Mouse (Mus musculus) midbrain, embryonic 15.5 days (tissue): ENCODE results near the gene Mccc1. TPM values are rescaled to one million over a fixed set of nuclear protein-coding genes. Genes with fewer than 3 reads are reported as not detected.

Experiments used
- ATAC-seq: fragments of 200-750 bp; cut with Nextera tagmentation; replicated peaks from 2 replicates; pipeline ENCODE4 v1.8.0; 2017; ENCODE audit warnings: moderate TSS enrichment
- H3K27ac ChIP-seq: fragments of 300-500 bp; sonication (generic); 2 replicates; pipeline ENCODE4 v1.5.1; 2015; ENCODE audit warnings: mild to moderate bottlenecking, inconsistent platforms
- H3K27me3 ChIP-seq: fragments of 300-500 bp; sonication (generic); replicated peaks from 2 replicates; pipeline ENCODE4 v1.6.1; 2015; ENCODE audit warnings: inconsistent platforms
- H3K36me3 ChIP-seq: fragments of 300-500 bp; sonication (generic); replicated peaks from 2 replicates; pipeline ENCODE4 v1.6.1; 2015; ENCODE audit warnings: inconsistent platforms
- H3K4me1 ChIP-seq: fragments of 300-500 bp; sonication (generic); 2 replicates; pipeline ENCODE4 v1.6.1; 2015; ENCODE audit warnings: inconsistent platforms
- H3K4me2 ChIP-seq: fragments of 300-500 bp; sonication (generic); 2 replicates; pipeline ENCODE4 v1.6.1; 2015; ENCODE audit warnings: inconsistent platforms, mild to moderate bottlenecking, moderate library complexity
- H3K4me3 ChIP-seq: fragments of 300-500 bp; sonication (generic); 2 replicates; pipeline ENCODE4 v1.5.1; 2015; ENCODE audit warnings: mild to moderate bottlenecking, inconsistent platforms
- H3K9ac ChIP-seq: fragments of 300-500 bp; sonication (generic); 2 replicates; pipeline ENCODE4 v1.6.1; 2015; ENCODE audit warnings: mild to moderate bottlenecking, inconsistent platforms
- H3K9me3 ChIP-seq: fragments of 300-500 bp; sonication (generic); 2 replicates; pipeline ENCODE4 v1.6.1; 2016; ENCODE audit warnings: inconsistent platforms
- WGBS: fragments of 180-500 bp; shearing (Covaris S2); methylation state at CpG from one replicate; pipeline ENCODE4 v1.1.7; 2015; ENCODE audit warnings: mixed read lengths; 5-methylcytosine and 5-hydroxymethylcytosine counted together
- polyA plus RNA-seq: library from polyadenylated mRNA; unstranded; fragments of >200 nt; fragmentation: Nextera tagmentation; extraction: Ambion mirVana; gene quantifications from 2 replicates; pipeline ENCODE4 v1.2.1, GENCODE M21; 2015

Gene Mccc1
- polyA plus RNA-seq, 1 experiment from 2014 or later = 31.5 TPM

GRCm38 (mm10) chr3:35994552-35995531 is 5.6 kb downstream of the Mccc1 start:
- Histone ChIP-seq H3K27ac (no peak overlapping the region), H3K4me1 (peaks cover 14% of the 10 kb centered on the region; the same call in 1 of the 2 replicates), H3K9me3 (no peaks in the 10 kb centered on the region), H3K4me2 (no peak overlapping the region), H3K27me3 (no peaks in the 10 kb centered on the region), H3K9ac (no peak overlapping the region), H3K4me3 (no peak overlapping the region), H3K36me3 (peaks cover 10% of the 10 kb centered on the region; the same call in 1 of the 2 replicates)
- no peak for ATAC-seq
- 56% methylated on average over 11 of the region's 11 CpGs for WGBS

DNA sequence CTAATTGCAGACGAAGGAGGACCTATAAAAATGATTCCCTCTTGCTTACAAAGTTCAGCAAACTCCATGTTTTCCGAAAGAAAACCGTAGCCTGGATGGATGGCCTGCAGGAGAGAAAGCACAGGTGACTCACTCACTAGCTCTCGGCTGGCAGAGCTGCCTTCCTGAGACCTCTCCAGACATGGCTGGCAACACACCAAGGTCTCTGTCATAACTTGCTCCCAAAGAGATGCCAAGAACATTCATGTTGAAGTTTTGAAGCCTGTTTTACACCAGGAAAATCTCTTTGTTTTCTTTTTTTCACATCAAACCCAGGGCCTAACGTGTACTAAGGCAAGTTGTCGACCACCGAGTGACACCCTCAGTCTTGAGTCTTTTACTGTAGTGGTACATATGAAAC is 9.8 kb downstream of the Mccc1 start:
- Histone ChIP-seq H3K9ac (no peak overlapping the region), H3K27me3 (no peaks in the 10 kb centered on the region), H3K36me3 (peaks cover 34% of the 10 kb centered on the region), H3K27ac (no peak overlapping the region), H3K4me1 (no peaks in the 10 kb centered on the region), H3K9me3 (no peaks in the 10 kb centered on the region), H3K4me3 (no peak overlapping the region), H3K4me2 (no peak overlapping the region)
- 96% methylated on average over 7 of the region's 7 CpGs for WGBS
- ATAC-seq = no peak

DNA sequence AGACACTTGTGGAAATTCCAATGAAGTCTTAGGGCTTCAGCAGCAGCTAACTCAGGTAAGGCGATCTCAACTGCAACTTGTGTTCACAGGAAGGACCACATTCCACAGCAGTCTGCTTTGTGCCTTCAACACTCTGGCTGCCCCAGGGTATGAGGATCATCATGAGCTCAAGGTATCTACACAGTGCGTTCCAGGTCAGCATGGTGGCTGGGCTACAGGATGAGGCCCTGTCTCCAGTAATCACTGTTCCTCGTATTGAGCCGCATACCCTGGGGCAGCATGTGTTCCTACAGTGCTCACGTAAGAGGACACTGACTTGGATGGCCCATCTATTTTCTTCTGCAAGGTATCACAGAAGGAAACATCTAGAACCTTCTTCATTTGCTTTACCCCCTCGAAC is 12.4 kb downstream of the Mccc1 start:
- Histone ChIP-seq H3K36me3 (peaks cover 50% of the 10 kb centered on the region), H3K4me3 (no peak overlapping the region), H3K9me3 (no peaks in the 10 kb centered on the region), H3K4me2 (no peak overlapping the region), H3K27ac (no peak overlapping the region), H3K9ac (no peak overlapping the region), H3K4me1 (no peaks in the 10 kb centered on the region), H3K27me3 (no peaks in the 10 kb centered on the region)
- ATAC-seq = no peak
- 96% methylated on average over 6 of the region's 6 CpGs for WGBS

DNA sequence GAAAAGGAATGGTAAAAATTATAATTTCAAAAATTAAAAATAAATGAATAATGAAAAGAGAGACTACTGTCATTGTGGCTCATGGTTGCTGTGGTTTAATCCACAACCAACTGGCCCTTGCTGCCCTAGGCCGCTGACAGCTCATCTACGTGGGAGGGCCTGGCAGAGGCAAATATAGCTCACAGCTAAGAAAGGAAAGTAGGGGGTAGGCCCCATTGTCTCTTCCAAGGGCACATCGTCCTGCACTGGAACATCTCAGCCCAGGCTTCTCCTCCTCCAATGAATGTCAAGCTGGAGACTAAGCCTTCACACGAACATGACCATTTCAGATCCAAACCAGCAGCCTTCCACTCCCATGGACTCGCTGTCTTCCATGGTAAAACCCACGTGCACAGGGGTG is 14.2 kb downstream of the Mccc1 start:
- Histone ChIP-seq H3K27me3 (no peaks in the 10 kb centered on the region), H3K27ac (no peak overlapping the region), H3K4me1 (no peaks in the 10 kb centered on the region), H3K36me3 (peaks cover 53% of the 10 kb centered on the region), H3K9ac (no peak overlapping the region), H3K4me3 (no peak overlapping the region), H3K4me2 (no peak overlapping the region), H3K9me3 (no peaks in the 10 kb centered on the region)
- 89% methylated on average over 6 of the region's 6 CpGs for WGBS
- ATAC-seq = no peak

DNA sequence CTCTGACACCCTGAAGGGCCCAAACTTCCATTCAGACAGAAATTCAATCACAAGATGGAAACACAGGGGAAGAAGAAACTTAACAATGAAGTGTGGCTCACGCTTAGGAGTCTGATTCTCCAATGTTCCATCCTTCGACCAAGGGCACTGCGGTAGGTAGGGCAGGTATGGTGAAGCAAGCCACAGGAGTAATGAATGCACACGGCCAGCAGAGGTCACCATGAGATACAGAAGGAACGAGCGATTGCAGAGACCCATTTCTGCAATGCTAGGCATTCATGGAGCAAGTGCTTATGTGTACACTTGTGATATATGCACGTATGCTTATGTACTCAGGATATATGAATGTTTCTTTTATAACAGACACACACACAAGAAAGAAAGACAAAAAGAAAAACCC is 26.9 kb downstream of the Mccc1 start:
- ATAC-seq = no peak
- H3K27ac ChIP-seq = no peak overlapping the region
- H3K4me2 ChIP-seq = no peak overlapping the region
- 71% methylated on average over 7 of the region's 7 CpGs for WGBS
- no peak overlapping the region for H3K4me3 ChIP-seq
- H3K27me3 ChIP-seq = no peaks in the 10 kb centered on the region
- H3K9me3 ChIP-seq = no peaks in the 10 kb centered on the region
- no peak overlapping the region for H3K9ac ChIP-seq
- H3K4me1 ChIP-seq = no peaks in the 10 kb centered on the region
- peaks cover 26% of the 10 kb centered on the region for H3K36me3 ChIP-seq

- Histone ChIP-seq H3K4me1 (no peaks in the 10 kb centered on the region), H3K27ac (no peak overlapping the region), H3K4me3 (no peak overlapping the region), H3K27me3 (no peaks in the 10 kb centered on the region), H3K9ac (no peak overlapping the region), H3K9me3 (no peaks in the 10 kb centered on the region), H3K36me3 (peaks cover 27% of the 10 kb centered on the region), H3K4me2 (no peak overlapping the region)
- 0 out of 2 replicates have a peak, but pooled peaks have one; percentile 65 for ATAC-seq
- WGBS = 80% methylated on average over 4 of the region's 4 CpGs
Measured at GRCm38 (mm10) chr3:35972985-35973384, 27.5 kb downstream of the Mccc1 start.

- no peak for ATAC-seq
- H3K27ac ChIP-seq = no peak overlapping the region
- H3K36me3 ChIP-seq = peaks cover 21% of the 10 kb centered on the region; the same call in 1 of the 2 replicates
- no peaks in the 10 kb centered on the region for H3K4me1 ChIP-seq
- no peak overlapping the region for H3K4me2 ChIP-seq
- no peak overlapping the region for H3K9ac ChIP-seq
- no peaks in the 10 kb centered on the region for H3K9me3 ChIP-seq
- H3K27me3 ChIP-seq = no peaks in the 10 kb centered on the region
- H3K4me3 ChIP-seq = no peak overlapping the region
- WGBS = 93% methylated on average over 12 of the region's 12 CpGs
Measured at GRCm38 (mm10) chr3:35971149-35971548, 29.3 kb downstream of the Mccc1 start.

GRCm38 (mm10) chr3:35970441-35970840 is 30.0 kb downstream of the Mccc1 start:
- Histone ChIP-seq H3K4me2 (no peak overlapping the region), H3K36me3 (peaks cover 15% of the 10 kb centered on the region; the same call in 1 of the 2 replicates), H3K27ac (no peak overlapping the region), H3K27me3 (no peaks in the 10 kb centered on the region), H3K4me3 (no peak overlapping the region), H3K9me3 (no peaks in the 10 kb centered on the region), H3K4me1 (no peaks in the 10 kb centered on the region), H3K9ac (no peak overlapping the region)
- no peak for ATAC-seq
- WGBS = 85% methylated on average over 4 of the region's 4 CpGs

GRCm38 (mm10) chr3:35967366-35967921 is 33.0 kb downstream of the Mccc1 start:
- H3K9ac ChIP-seq = no peak overlapping the region
- no peaks in the 10 kb centered on the region for H3K27me3 ChIP-seq
- no peak for ATAC-seq
- H3K4me1 ChIP-seq = no peaks in the 10 kb centered on the region
- H3K36me3 ChIP-seq = peaks cover 16% of the 10 kb centered on the region; the same call in 1 of the 2 replicates
- no peaks in the 10 kb centered on the region for H3K9me3 ChIP-seq
- no peak overlapping the region for H3K4me2 ChIP-seq
- H3K4me3 ChIP-seq = no peak overlapping the region
- 96% methylated on average over 8 of the region's 8 CpGs for WGBS
- H3K27ac ChIP-seq = no peak overlapping the region

GRCm38 (mm10) chr3:35966493-35966892 is 34.0 kb downstream of the Mccc1 start:
- WGBS = 87% methylated on average over 2 of the region's 2 CpGs
- H3K27me3 ChIP-seq = no peaks in the 10 kb centered on the region

GRCm38 (mm10) chr3:35964928-35965327 is 35.5 kb downstream of the Mccc1 start:
- H3K27me3 ChIP-seq = no peaks in the 10 kb centered on the region
- H3K27ac ChIP-seq = no peak overlapping the region
- no peak for ATAC-seq
- no peak overlapping the region for H3K4me3 ChIP-seq
- peaks cover 23% of the 10 kb centered on the region; the same call in 1 of the 2 replicates for H3K36me3 ChIP-seq
- no peak overlapping the region for H3K4me2 ChIP-seq
- no peaks in the 10 kb centered on the region for H3K4me1 ChIP-seq
- H3K9me3 ChIP-seq = no peaks in the 10 kb centered on the region
- H3K9ac ChIP-seq = no peak overlapping the region
- 94% methylated on average over 4 of the region's 4 CpGs for WGBS

More at GRCm38 (mm10) chr3:35966493-35966892, 34.0 kb downstream of the Mccc1 start:
- peaks cover 12% of the 10 kb centered on the region; the same call in 1 of the 2 replicates for H3K36me3 ChIP-seq
- ATAC-seq = no peak
- no peak overlapping the region for H3K9ac ChIP-seq
- no peak overlapping the region for H3K4me3 ChIP-seq
- no peaks in the 10 kb centered on the region for H3K4me1 ChIP-seq
- H3K27ac ChIP-seq = no peak overlapping the region
- H3K4me2 ChIP-seq = no peak overlapping the region
- no peaks in the 10 kb centered on the region for H3K9me3 ChIP-seq

- Histone ChIP-seq H3K4me2 (no peak overlapping the region), H3K27ac (no peak overlapping the region), H3K9me3 (no peaks in the 10 kb centered on the region), H3K4me1 (no peaks in the 10 kb centered on the region), H3K9ac (no peak overlapping the region), H3K27me3 (no peaks in the 10 kb centered on the region), H3K36me3 (peaks cover 28% of the 10 kb centered on the region; the same call in 1 of the 2 replicates), H3K4me3 (no peak overlapping the region)
- 92% methylated on average over 5 of the region's 5 CpGs for WGBS
- ATAC-seq = no peak
Measured at GRCm38 (mm10) chr3:35963921-35964320, 36.6 kb downstream of the Mccc1 start.
